Mouse (Mus musculus): ENCODE measurements around the gene Phpt1.

DNA sequence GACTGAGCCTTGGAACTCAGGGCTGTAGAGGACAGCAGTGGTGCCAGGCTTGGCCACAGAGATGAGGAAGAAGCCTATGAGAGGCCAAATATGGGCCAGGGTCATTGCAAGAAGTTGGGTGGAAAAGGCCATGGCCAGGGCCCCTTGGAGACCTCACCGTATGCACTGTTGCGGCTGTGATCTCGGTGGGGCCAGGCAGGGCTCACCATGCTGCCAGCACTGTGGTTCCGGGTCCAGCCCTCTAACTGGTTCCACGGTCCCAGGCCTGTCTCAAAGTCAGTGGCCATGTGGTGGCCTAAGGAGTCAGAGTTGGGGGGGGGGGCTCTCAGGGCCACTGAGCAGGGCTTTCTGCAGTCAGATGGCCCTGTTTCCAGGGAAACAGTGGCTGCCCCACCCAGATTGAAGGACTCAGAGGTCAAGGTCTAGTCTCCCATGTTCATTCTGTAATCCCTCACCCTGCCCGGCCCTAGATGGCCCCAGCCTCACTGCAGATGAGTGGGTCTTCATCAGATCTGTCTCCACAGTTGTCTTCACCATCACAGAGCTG lies 6.5 kb downstream of the Phpt1 start:
- no peak for TF ChIP-seq CTCF (IDR thresholded peaks at IDR 0.05; ENCODE audit: borderline replicate concordance, extremely low read depth, insufficient read depth, insufficient read length)
- no peak for TF ChIP-seq POLR2A (IDR thresholded peaks at IDR 0.05; ENCODE audit: borderline replicate concordance, extremely low read depth, insufficient read depth, insufficient read length, poor library complexity, severe bottlenecking)

Measured in brain, embryonic 14.5 days (tissue).